Mouse (Mus musculus) heart, adult 9 months (tissue): ENCODE measurements around the gene Bri3bp.
"Not testable (repeated sequence)": the region's sequence is repeated elsewhere in the genome, so short reads cannot be mapped to it uniquely, and the experiment has no call there.

Experiments used
- DNase-seq, 2 experiments: peaks; one replicate each; pipeline ENCODE4 v3.0.0; 2022; ENCODE audit warnings: low spot score in 2 of 2

Gene Bri3bp

GRCm38 (mm10) chr5:125485031-125485778 is 43.8 kb downstream of the Bri3bp start:
- no peak for DNase-seq

GRCm38 (mm10) chr5:125486088-125486487 is 44.7 kb downstream of the Bri3bp start:
- DNase-seq: no peak

- no peak for DNase-seq
These were observed 46.2 kb downstream of the Bri3bp start for GRCm38 (mm10) chr5:125487375-125488115.

GRCm38 (mm10) chr5:125488116-125488455 is 46.7 kb downstream of the Bri3bp start:
- no peak for DNase-seq

- not testable (repeated sequence) for DNase-seq
These were observed 47.6 kb downstream of the Bri3bp start for GRCm38 (mm10) chr5:125488953-125489352.

GRCm38 (mm10) chr5:125491107-125491506 is 49.7 kb downstream of the Bri3bp start:
- peak; percentile 57 to 80 for DNase-seq

GRCm38 (mm10) chr5:125492379-125493092 is 51.2 kb downstream of the Bri3bp start:
- no peak for DNase-seq

- DNase-seq: no peak
These were observed 51.7 kb downstream of the Bri3bp start for GRCm38 (mm10) chr5:125493093-125493423.

GRCm38 (mm10) chr5:125495655-125496054 is 54.3 kb downstream of the Bri3bp start:
- DNase-seq: peak; percentile 19 to 27

- DNase-seq: peak; percentile 29 to 38
These were observed 56.6 kb downstream of the Bri3bp start for GRCm38 (mm10) chr5:125497821-125498600.

GRCm38 (mm10) chr5:125501505-125501904 is 60.1 kb downstream of the Bri3bp start:
- DNase-seq: no peak

- no peak for DNase-seq
These were observed 60.8 kb downstream of the Bri3bp start for GRCm38 (mm10) chr5:125502186-125502585.

GRCm38 (mm10) chr5:125503628-125504027 is 62.3 kb downstream of the Bri3bp start:
- no peak for DNase-seq

- no peak for DNase-seq
These were observed 63.3 kb downstream of the Bri3bp start for GRCm38 (mm10) chr5:125504692-125505091.

GRCm38 (mm10) chr5:125505968-125506367 is 64.6 kb downstream of the Bri3bp start:
- no peak for DNase-seq

GRCm38 (mm10) chr5:125507582-125507981 is 66.2 kb downstream of the Bri3bp start:
- no peak for DNase-seq

GRCm38 (mm10) chr5:125508006-125508405 is 66.6 kb downstream of the Bri3bp start:
- no peak for DNase-seq

- DNase-seq: no peak
These were observed 68.2 kb downstream of the Bri3bp start for GRCm38 (mm10) chr5:125509541-125509940.
